8 mouse cellular contexts compared by ENCODE assay signal in the genomic region with DNA sequence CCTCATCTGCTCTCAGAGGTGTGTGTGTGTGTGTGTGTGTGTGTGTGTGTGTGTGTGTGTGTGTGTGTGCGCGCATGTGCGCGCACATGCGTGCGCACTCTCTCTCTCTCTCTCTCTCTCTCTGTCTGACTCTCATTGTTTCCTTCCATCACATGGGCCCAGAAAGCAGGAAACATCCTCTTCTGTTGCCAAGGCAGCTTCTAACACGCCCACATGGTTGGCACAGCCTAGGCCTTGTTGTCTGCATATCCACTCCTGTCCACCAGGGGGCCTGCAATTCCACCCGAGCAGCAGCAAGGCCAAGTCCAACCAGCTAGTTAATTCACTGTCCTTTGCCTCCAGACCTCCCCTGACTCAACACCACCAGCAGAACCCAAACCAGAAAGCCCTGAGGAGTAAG. TPM values are rescaled to one million over a fixed set of nuclear protein-coding genes. Genes with fewer than 3 reads are reported as not detected.
A peak's percentile ranks its signal among the peaks of the same experiment; 100 is the strongest.
DNase-seq lines count a peak whose midpoint lies in the region; ATAC-seq lines count a peak whose summit lies in the region.

No protein-coding gene starts in this region.

- H3K27me3 ChIP-seq in forebrain, embryonic 14.5 days (replicated peaks; ENCODE audit: control insufficient read depth, insufficient read depth, low read length) = no peaks in the 10 kb centered on the region

- DNase-seq in ES-CJ7 (ENCODE audit: low read depth, low spot score) = peak; percentile 88
- peak; percentile 78 for DNase-seq in cerebellum, adult 11 months
- DNase-seq in forebrain, embryonic 14.5 days (ENCODE audit: low spot score) = peak; percentile 92
- peak; percentile 83 to 87 for DNase-seq in heart, postnatal 14 days
- peak; percentile 95 for DNase-seq in layer of hippocampus, adult 11-12 months (ENCODE audit: low spot score)
- peak; percentile 87 to 89 for DNase-seq in lung, adult 18-20 months
- peak; percentile 77 to 85 for DNase-seq in thymus, adult 18-20 months

- peak overlapping the region; percentile 85 for H3K4me2 ChIP-seq in forebrain, embryonic 14.5 days (ENCODE audit: low read length)

- no peaks in the 10 kb centered on the region for H3K9me3 ChIP-seq in forebrain, embryonic 14.5 days (replicated peaks; ENCODE audit: control insufficient read depth, low read length)

- WGBS in forebrain, embryonic 14.5 days = 50% methylated on average over 8 of the region's 8 CpGs

- peaks cover 30% of the 10 kb centered on the region for H3K4me1 ChIP-seq in forebrain, embryonic 14.5 days (ENCODE audit: control insufficient read depth, insufficient read depth, low read length)

- peaks cover 39% of the 10 kb centered on the region for H3K36me3 ChIP-seq in forebrain, embryonic 14.5 days (ENCODE audit: control insufficient read depth, insufficient read depth, low read length)

- H3K27ac ChIP-seq in forebrain, embryonic 14.5 days (ENCODE audit: low read depth, low read length) = peak overlapping the region; percentile 58

- ATAC-seq in forebrain, embryonic 14.5 days = peak; percentile 38; the same call in 1 of the 2 replicates
- ATAC-seq in neutrophil, adult 5-6 weeks (ENCODE audit: extremely low read depth, insufficient number of reproducible peaks, low FRiP score, poor library complexity, severe bottlenecking) = peak; percentile 80

- H3K4me3 ChIP-seq in forebrain, embryonic 14.5 days (ENCODE audit: low read depth, low read length) = peak overlapping the region; percentile 56; the same call in 1 of the 2 replicates

- no peak overlapping the region for H3K9ac ChIP-seq in forebrain, embryonic 14.5 days (ENCODE audit: low read length)

- intact Hi-C loops in heart, postnatal 14 days (cut with DNase I) = loop anchor here (5.0 kb wide), 1 partner anchor 65 kb away; no protein-coding TSS in a partner anchor

RNA-seq across cellular contexts. Expression of gene Mxd3, which starts 2.0 kb away (rescaled TPM):
- 33.2 and 37.1 TPM in 2 replicates for polyA plus RNA-seq in forebrain, embryonic 14.5 days (2014; fragmentation: Nextera tagmentation; extraction: Ambion mirVana)
- 1 to 10 TPM; 2.2 to 3.0 TPM for total RNA-seq in heart, postnatal 14 days (2021)
- 0.61 and 1.7 TPM in 2 replicates for total RNA-seq in neutrophil, adult 5-6 weeks (2017)

RNA-seq across cellular contexts. Expression of gene Rab24, which starts 5.9 kb away (rescaled TPM):
- 94.2 and 104 TPM in 2 replicates for polyA plus RNA-seq in forebrain, embryonic 14.5 days (2014; fragmentation: Nextera tagmentation; extraction: Ambion mirVana)
- total RNA-seq in heart, postnatal 14 days (2021) = 10 to 100 TPM; 31.4 to 34.3 TPM
- 60.8 and 61.9 TPM in 2 replicates for total RNA-seq in neutrophil, adult 5-6 weeks (2017)

RNA-seq across cellular contexts. Expression of gene Prelid1, which starts 7.3 kb away (rescaled TPM):
- polyA plus RNA-seq in forebrain, embryonic 14.5 days (2014; fragmentation: Nextera tagmentation; extraction: Ambion mirVana) = 360 and 415 TPM in 2 replicates
- 10 to 100 TPM; 73.8 to 90.0 TPM for total RNA-seq in heart, postnatal 14 days (2021)
- total RNA-seq in neutrophil, adult 5-6 weeks (2017) = 95.5 and 96.0 TPM in 2 replicates

RNA-seq across cellular contexts. Expression of gene Lman2, which starts 35.0 kb away (rescaled TPM):
- polyA plus RNA-seq in forebrain, embryonic 14.5 days (2014; fragmentation: Nextera tagmentation; extraction: Ambion mirVana) = 45.0 and 52.0 TPM in 2 replicates
- total RNA-seq in heart, postnatal 14 days (2021) = 10 to 100 TPM; 46.0 to 49.9 TPM
- total RNA-seq in neutrophil, adult 5-6 weeks (2017) = 75.9 and 87.7 TPM in 2 replicates

RNA-seq across cellular contexts. Expression of gene Rgs14, which starts 41.9 kb away (rescaled TPM):
- 0.66 and 0.75 TPM in 2 replicates for polyA plus RNA-seq in forebrain, embryonic 14.5 days (2014; fragmentation: Nextera tagmentation; extraction: Ambion mirVana)
- 1 to 10 TPM in 1 of 2 experiments, under 1 TPM in 1; 0.65 to 1.6 TPM for total RNA-seq in heart, postnatal 14 days (2021)
- total RNA-seq in neutrophil, adult 5-6 weeks (2017) = 85.4 and 90.5 TPM in 2 replicates

Comparison
In these comparisons a context has a peak if more than half of its experiments do, and no peak if none do; other contexts are left out.
1. Peak in every context shown above with its lines: DNase-seq, ATAC-seq, H3K4me3 ChIP-seq and H3K27ac ChIP-seq.